Mouse (Mus musculus) forebrain, embryonic 11.5 days (tissue): Measurements from ENCODE around the gene Spint5. TPM values are rescaled to one million over a fixed set of nuclear protein-coding genes. Genes with fewer than 3 reads are reported as not detected.

ENCODE experiments used
- ATAC-seq: fragments of 200-750 bp; cut with Nextera tagmentation; replicated peaks from 2 replicates; pipeline ENCODE4 v1.8.0; 2017; ENCODE audit warnings: moderate TSS enrichment; ENCODE audit not compliant: low FRiP score
- DNase-seq: peaks from one replicate; pipeline ENCODE4 v3.0.0-alpha.2; 2017; ENCODE audit warnings: low spot score
- H3K27ac ChIP-seq: fragments of 300-500 bp; sonication (generic); 2 replicates; pipeline ENCODE4 v1.5.1; 2014; ENCODE audit warnings: low read depth, low read length
- H3K27me3 ChIP-seq: fragments of 300-500 bp; sonication (generic); 2 replicates; pipeline ENCODE4 v1.6.1; 2014; ENCODE audit warnings: mild to moderate bottlenecking, low read length, mixed read lengths; ENCODE audit not compliant: control insufficient read depth, insufficient read depth
- H3K36me3 ChIP-seq: fragments of 300-500 bp; sonication (generic); 2 replicates; pipeline ENCODE4 v1.6.1; 2014; ENCODE audit warnings: mild to moderate bottlenecking, low read length, moderate library complexity, mixed read lengths; ENCODE audit not compliant: control insufficient read depth, insufficient read depth
- H3K4me1 ChIP-seq: fragments of 300-500 bp; sonication (generic); replicated peaks from 2 replicates; pipeline ENCODE4 v1.6.1; 2014; ENCODE audit warnings: low read length, mixed read lengths; ENCODE audit not compliant: control insufficient read depth, insufficient read depth
- H3K4me2 ChIP-seq: fragments of 300-500 bp; sonication (generic); 2 replicates; pipeline ENCODE4 v1.6.1; 2014; ENCODE audit warnings: low read depth, mild to moderate bottlenecking, low read length, moderate library complexity, mixed read lengths; ENCODE audit not compliant: severe bottlenecking
- H3K4me3 ChIP-seq: fragments of 300-500 bp; sonication (generic); 2 replicates; pipeline ENCODE4 v1.5.1; 2014; ENCODE audit warnings: low read depth, low read length
- H3K9ac ChIP-seq: fragments of 300-500 bp; sonication (generic); 2 replicates; pipeline ENCODE4 v1.6.1; 2014; ENCODE audit warnings: low read length
- H3K9me3 ChIP-seq: fragments of 300-500 bp; sonication (generic); 2 replicates; pipeline ENCODE4 v1.6.1; 2016; ENCODE audit warnings: low read length, mixed read lengths; ENCODE audit not compliant: control insufficient read depth
- WGBS: fragments of 180-500 bp; shearing (Covaris S2); extraction: QIAGEN DNeasy Blood & Tissue Kit; methylation state at CpG from one replicate; pipeline ENCODE4 v1.1.7; 2014; 5-methylcytosine and 5-hydroxymethylcytosine counted together
- polyA plus RNA-seq: library from polyadenylated mRNA; unstranded; fragments of >200 nt; fragmentation: Nextera tagmentation; extraction: Ambion mirVana; gene quantifications from 2 replicates; pipeline ENCODE4 v1.2.1, GENCODE M21; 2014

The Spint5 gene
- polyA plus RNA-seq, 1 experiment from 2014 or later = not detected

DNA sequence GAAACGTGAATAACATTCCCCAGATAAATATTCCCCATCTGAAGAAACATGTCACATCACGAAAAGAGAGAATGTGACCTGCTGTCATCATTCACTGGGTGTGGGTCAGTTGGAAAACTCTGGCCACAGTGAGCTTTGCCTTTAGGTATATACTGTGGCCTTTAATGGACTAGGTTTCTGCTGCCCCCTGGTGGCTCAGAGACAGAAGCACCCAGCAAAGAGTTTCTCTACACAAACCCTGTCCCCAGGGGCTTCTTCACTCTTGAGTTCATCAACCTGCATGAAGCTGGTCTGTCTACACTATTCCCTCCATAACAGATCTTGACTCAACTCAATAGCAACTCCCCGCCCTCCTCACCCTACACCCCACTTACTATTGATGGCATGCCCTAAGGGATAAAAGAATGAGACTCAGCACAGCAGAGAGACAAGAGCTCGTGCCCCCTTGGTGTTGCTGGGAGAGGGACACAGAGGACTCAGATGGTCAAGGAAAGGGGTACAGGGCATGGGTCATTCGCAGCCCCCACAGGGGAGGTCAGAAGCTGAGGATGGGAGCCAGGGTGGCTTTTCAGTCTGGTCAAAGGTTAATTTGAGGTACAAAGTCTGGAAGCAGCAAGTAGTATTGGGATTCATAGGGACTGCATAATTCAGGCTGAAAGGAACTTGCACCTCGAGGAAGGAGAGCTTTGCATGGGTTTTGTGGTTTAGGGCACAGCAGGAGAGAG lies 11.0 kb downstream of the Spint5 start:
- H3K27me3 ChIP-seq = no peaks in the 10 kb centered on the region
- WGBS = 26% methylated on average over 6 of the region's 6 CpGs

DNA sequence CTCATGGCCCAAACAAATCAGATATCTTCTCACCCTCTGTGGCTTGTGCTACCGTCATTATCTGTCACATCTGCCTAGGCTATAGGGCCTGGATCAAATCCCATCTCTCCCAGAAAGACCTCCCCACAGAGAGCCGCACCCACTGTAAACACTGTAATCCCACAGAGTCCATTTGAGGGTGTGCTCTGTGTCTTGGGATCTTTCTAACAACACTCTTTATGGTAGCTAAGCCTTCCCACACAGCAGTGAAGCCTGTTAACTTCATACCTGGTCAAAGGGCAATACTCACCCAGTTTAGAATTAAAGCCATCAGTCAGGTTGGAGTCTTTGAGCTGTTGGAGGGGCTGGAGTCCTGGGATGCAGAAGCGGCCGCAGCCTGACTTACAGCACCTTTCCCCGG lies 16.6 kb downstream of the Spint5 start:
- Histone ChIP-seq H3K4me1 (no peaks in the 10 kb centered on the region), H3K9ac (no peak overlapping the region), H3K27ac (no peak overlapping the region), H3K27me3 (no peaks in the 10 kb centered on the region), H3K4me2 (no peak overlapping the region), H3K9me3 (no peaks in the 10 kb centered on the region), H3K4me3 (no peak overlapping the region), H3K36me3 (no peaks in the 10 kb centered on the region)
- 86% methylated on average over 5 of the region's 5 CpGs for WGBS
- DNase-seq (no peak), ATAC-seq (no peak)

More for the DNA sequence above, 11.0 kb downstream of the Spint5 start:
- H3K27ac ChIP-seq = no peak overlapping the region
- no peaks in the 10 kb centered on the region for H3K9me3 ChIP-seq
- no peaks in the 10 kb centered on the region for H3K4me1 ChIP-seq
- H3K9ac ChIP-seq = no peak overlapping the region
- no peak overlapping the region for H3K4me2 ChIP-seq
- no peaks in the 10 kb centered on the region for H3K36me3 ChIP-seq
- peak; percentile 77 for DNase-seq
- ATAC-seq = no peak
- H3K4me3 ChIP-seq = no peak overlapping the region

DNA sequence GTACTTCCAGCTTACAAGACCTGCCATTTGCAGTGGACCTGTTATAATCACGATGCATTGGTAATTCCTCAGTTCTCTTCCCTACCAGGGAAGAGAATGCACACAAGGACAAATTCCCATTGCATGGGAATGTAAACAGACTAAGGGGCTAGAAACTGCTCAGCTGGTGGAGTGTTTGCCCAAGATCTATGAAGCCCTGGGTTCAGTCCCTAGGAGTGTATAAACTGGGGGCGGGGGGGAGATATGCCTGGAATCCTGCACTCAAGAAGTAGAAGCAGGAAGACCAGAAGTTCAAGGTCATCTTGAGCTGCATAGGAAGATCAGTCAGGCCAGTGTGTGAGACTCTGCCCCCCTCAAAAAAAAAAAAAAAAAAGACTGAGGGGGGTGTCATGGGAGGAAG lies 18.2 kb downstream of the Spint5 start:
- H3K27ac ChIP-seq = no peak overlapping the region
- no peak overlapping the region for H3K9ac ChIP-seq
- H3K27me3 ChIP-seq = no peaks in the 10 kb centered on the region
- no peaks in the 10 kb centered on the region for H3K36me3 ChIP-seq
- DNase-seq = no peak
- no peaks in the 10 kb centered on the region for H3K4me1 ChIP-seq
- H3K4me2 ChIP-seq = no peak overlapping the region
- WGBS = 94% methylated on average over 2 of the region's 2 CpGs
- no peak for ATAC-seq
- no peaks in the 10 kb centered on the region for H3K9me3 ChIP-seq
- H3K4me3 ChIP-seq = no peak overlapping the region

DNA sequence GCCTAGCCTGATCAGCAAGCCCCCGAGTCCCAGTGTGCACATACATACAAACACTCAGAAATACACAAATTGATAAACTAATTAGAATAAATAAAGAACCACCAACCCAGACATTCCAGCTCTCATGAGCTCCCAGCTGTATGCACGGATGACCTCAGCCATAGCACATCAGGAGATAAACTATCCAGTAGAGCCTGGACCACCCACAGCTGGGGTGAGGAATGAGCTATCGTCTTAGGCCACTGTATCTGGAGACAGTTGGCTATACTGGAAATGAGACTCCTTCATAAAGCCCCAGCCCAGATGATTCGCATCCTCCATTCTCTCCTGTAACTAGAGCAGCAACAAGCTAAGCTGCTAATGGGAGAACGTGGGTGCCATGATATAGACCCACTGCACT lies 19.7 kb downstream of the Spint5 start:
- WGBS = 82% methylated on average over 5 of the region's 5 CpGs
- no peak overlapping the region for H3K9ac ChIP-seq
- no peak for DNase-seq
- H3K36me3 ChIP-seq = no peaks in the 10 kb centered on the region
- no peak overlapping the region for H3K27ac ChIP-seq
- H3K9me3 ChIP-seq = no peaks in the 10 kb centered on the region
- no peak for ATAC-seq
- H3K4me2 ChIP-seq = no peak overlapping the region
- no peak overlapping the region for H3K4me3 ChIP-seq
- H3K27me3 ChIP-seq = no peaks in the 10 kb centered on the region
- H3K4me1 ChIP-seq = no peaks in the 10 kb centered on the region

DNA sequence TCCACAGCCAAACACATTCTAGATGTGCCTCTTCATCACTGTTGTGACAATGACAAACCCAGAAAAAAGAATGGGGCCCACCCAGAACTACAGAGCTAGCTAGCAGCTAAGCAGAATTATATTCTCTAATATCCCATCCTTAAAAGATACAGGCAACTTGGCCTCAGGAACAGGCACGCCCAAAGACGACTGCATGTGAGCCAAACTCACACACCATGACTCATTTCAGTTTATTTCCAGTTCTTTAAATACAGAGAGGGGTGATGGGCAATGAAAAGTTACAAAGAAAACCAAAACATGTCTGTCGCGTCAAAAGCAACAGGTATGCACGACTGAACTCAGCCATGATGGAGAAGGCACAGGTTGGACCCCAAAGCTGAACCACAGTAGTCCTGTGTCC lies 20.3 kb downstream of the Spint5 start:
- Histone ChIP-seq H3K4me1 (no peaks in the 10 kb centered on the region), H3K9ac (no peak overlapping the region), H3K4me3 (no peak overlapping the region), H3K4me2 (no peak overlapping the region), H3K27me3 (no peaks in the 10 kb centered on the region), H3K27ac (no peak overlapping the region), H3K36me3 (no peaks in the 10 kb centered on the region), H3K9me3 (no peaks in the 10 kb centered on the region)
- DNase-seq (no peak), ATAC-seq (no peak)
- WGBS = 90% methylated on average over 5 of the region's 5 CpGs

DNA sequence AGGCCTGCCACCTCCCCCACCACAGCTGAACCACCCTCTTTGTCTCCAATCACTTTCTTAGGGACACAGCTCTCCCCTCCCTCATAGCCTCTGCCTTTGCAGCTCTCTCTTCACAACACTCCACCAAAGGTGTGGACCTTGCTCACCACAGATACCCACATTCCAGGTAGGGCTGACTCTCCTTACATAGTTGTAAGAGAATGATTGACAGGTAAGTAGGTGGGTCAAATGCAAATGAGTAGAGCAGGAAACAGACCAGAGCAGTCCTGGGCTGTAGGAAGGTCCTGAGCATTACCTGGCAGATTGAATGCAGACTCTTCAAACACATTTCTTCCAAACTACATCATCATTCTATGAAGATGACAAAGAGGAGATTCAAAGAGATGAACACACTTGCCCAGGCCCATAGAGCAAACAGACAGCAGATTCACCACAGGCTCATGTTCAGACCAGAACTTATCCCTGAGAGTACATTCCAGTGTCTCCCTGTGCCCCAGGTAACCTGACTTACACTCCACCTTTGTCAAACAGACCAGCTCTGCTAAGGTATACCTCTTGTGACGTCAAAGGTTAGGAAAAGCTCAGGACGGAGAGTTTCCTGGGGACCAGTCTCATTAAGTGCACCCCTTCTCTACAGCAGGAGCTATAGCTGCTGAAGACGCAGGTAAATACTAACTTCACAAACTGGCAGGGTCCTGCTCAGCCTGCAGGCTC lies 22.4 kb downstream of the Spint5 start:
- H3K4me3 ChIP-seq = no peak overlapping the region
- ATAC-seq = no peak
- H3K4me2 ChIP-seq = no peak overlapping the region
- no peak for DNase-seq
- H3K27me3 ChIP-seq = no peaks in the 10 kb centered on the region
- H3K27ac ChIP-seq = no peak overlapping the region
- no peaks in the 10 kb centered on the region for H3K4me1 ChIP-seq
- no peaks in the 10 kb centered on the region for H3K36me3 ChIP-seq
- no peaks in the 10 kb centered on the region for H3K9me3 ChIP-seq
- H3K9ac ChIP-seq = no peak overlapping the region
- WGBS = 71% methylated on average over 3 of the region's 3 CpGs

DNA sequence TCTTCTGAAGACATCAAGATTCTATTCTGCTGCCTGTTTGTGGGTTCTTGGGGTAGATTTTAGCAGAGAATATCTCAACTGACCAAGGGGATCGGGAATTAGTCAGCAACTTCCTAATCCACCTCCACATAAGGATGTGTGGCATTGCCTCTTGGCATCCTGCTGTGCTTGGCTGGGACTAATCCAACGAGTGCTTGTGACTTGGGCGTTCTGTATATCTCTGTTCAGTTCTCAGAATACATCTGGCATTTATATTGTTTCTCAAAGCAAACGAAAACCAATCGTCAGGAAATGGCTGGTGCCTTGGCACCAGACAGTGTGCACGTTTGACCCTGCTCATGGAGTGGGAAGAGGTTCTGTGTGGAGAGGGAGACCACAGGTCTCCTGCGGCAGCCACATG lies 24.8 kb downstream of the Spint5 start:
- no peak overlapping the region for H3K4me3 ChIP-seq
- 0 out of 2 replicates have a peak, but pooled peaks cover under 1% of the 10 kb centered on the region for H3K4me1 ChIP-seq
- H3K27ac ChIP-seq = no peak overlapping the region
- DNase-seq = no peak
- WGBS = 57% methylated on average over 7 of the region's 7 CpGs
- H3K36me3 ChIP-seq = no peaks in the 10 kb centered on the region
- no peaks in the 10 kb centered on the region for H3K27me3 ChIP-seq
- no peak overlapping the region for H3K9ac ChIP-seq
- no peaks in the 10 kb centered on the region for H3K9me3 ChIP-seq
- ATAC-seq = no peak
- no peak overlapping the region for H3K4me2 ChIP-seq

DNA sequence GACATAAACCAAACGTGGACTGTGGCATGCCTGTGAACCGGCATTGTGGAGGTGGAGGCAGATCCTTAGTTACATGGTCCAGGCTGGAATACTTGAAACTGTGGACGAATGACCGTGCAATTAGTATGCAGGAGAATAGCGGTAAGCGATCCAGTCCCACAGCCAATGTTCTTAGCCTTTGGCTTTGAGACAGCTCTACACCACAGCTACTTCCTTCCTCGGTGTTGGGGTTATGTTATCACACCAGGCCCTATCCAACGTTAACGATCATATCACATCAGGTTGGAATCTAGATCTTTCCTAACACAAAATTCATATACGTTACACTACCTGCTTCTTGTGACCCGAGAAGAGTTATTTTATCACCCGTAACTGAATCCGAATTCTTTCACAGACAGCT lies 29.9 kb downstream of the Spint5 start:
- ATAC-seq = no peak
- H3K4me1 ChIP-seq = peaks cover 11% of the 10 kb centered on the region
- no peak overlapping the region for H3K27ac ChIP-seq
- WGBS = 74% methylated on average over 13 of the region's 13 CpGs
- H3K9me3 ChIP-seq = no peaks in the 10 kb centered on the region
- no peak for DNase-seq
- peak overlapping the region; percentile 86 for H3K9ac ChIP-seq
- H3K4me3 ChIP-seq = peak overlapping the region; percentile 87
- no peaks in the 10 kb centered on the region; the same call in 1 of the 2 replicates for H3K36me3 ChIP-seq
- H3K27me3 ChIP-seq = no peaks in the 10 kb centered on the region
- H3K4me2 ChIP-seq = peak overlapping the region; percentile 80
